Mouse (Mus musculus) left cerebral cortex, adult 2 months (tissue): ENCODE data around the gene Vstm2l. TPM values are rescaled to one million over a fixed set of nuclear protein-coding genes. Genes with fewer than 3 reads are reported as not detected.

Experiments
- DNase-seq, 2 experiments: peaks; one replicate each; pipeline ENCODE4 v3.0.0; 2021 to 2022; ENCODE audit warnings: low spot score in 2 of 2, mixed read lengths in 1 of 2; ENCODE audit errors: extremely low spot score in 1 of 2
- H3K27ac ChIP-seq: fragments of 200-600 bp; 2 replicates; pipeline ENCODE4 v1.8.1; 2022
- H3K4me3 ChIP-seq: fragments of 200-600 bp; 2 replicates; pipeline ENCODE4 v1.8.1; 2022
- CTCF ChIP-seq: fragments of 200-600 bp; IDR thresholded peaks from 2 replicates; pipeline ENCODE4 v1.8.1; 2022; ENCODE audit warnings: antibody characterized with exemption, mild to moderate bottlenecking, moderate library complexity
- intact Hi-C: fragments of 180-260 bp; cut with DNase I; formaldehyde crosslinking; loops from one replicate; pipeline ENCODE4 v1.15.1; 2025
- long read RNA-seq, 2 experiments: library from polyadenylated mRNA; stranded (forward); transcript quantifications; one replicate each; pipeline ENCODE4 v2.0.0; 2021; ENCODE audit warnings: borderline mapping rate in 2 of 2
- total RNA-seq, 2 experiments: library from RNA; stranded (reverse); gene quantifications; 2 replicates each; pipeline ENCODE4 v1.2.3; 2021

The Vstm2l gene
- 100 to 1,000 TPM; 159 to 170 TPM for total RNA-seq
- long read RNA-seq, experiment 1, transcript Vstm2l-201 (4 exons, 1,363 nt), result major isoform, 128 of 136 reads
- long read RNA-seq, experiment 1, partial matches to known transcripts, result 4 of 136 reads
- long read RNA-seq, experiment 1, other reads (novel, unspliced or antisense), result 4 of 136 reads
- long read RNA-seq, experiment 2, transcript Vstm2l-201 (4 exons, 1,363 nt), result major isoform, 97 of 106 reads
- long read RNA-seq, experiment 2, partial matches to known transcripts, result 2 of 106 reads
- long read RNA-seq, experiment 2, other reads (novel, unspliced or antisense), result 7 of 106 reads

- peak; percentile 74 to 79 for DNase-seq
- Histone ChIP-seq H3K27ac (peak within 1 kb of the TSS; percentile 72), H3K4me3 (peak within 1 kb of the TSS; percentile 55)
- intact Hi-C loops, result loop anchor here (1.0 to 2.0 kb wide), 3 partner anchors 29 to 279 kb away; no protein-coding TSS in a partner anchor
- no peak for TF ChIP-seq CTCF
Observed at GRCm38 (mm10) chr2:157914105-157914764, at the start of gene Vstm2l. Gene Vstm2l (plus strand): TSS chr2:157914653.

- intact Hi-C loops, result no loop called here
- DNase-seq, result no peak
- TF ChIP-seq CTCF, result no peak
- Histone ChIP-seq H3K27ac (no peak overlapping the region), H3K4me3 (no peak overlapping the region)
Observed at GRCm38 (mm10) chr2:157867126-157867525, 47.3 kb upstream of the Vstm2l start.

GRCm38 (mm10) chr2:157870247-157870646 lies 44.2 kb upstream of the Vstm2l start:
- TF ChIP-seq CTCF, result no peak
- Histone ChIP-seq H3K27ac (no peak overlapping the region), H3K4me3 (no peak overlapping the region)
- intact Hi-C loops, result no loop called here
- no peak for DNase-seq

- intact Hi-C loops, result no loop called here
Observed at GRCm38 (mm10) chr2:157873223-157873622, 41.2 kb upstream of the Vstm2l start.

GRCm38 (mm10) chr2:157873691-157874090 lies 40.8 kb upstream of the Vstm2l start:
- Histone ChIP-seq H3K27ac (peak overlapping the region; percentile 28; the same call in 1 of the 2 replicates), H3K4me3 (no peak overlapping the region)
- intact Hi-C loops, result no loop called here
- DNase-seq, result no peak
- no peak for TF ChIP-seq CTCF

More at GRCm38 (mm10) chr2:157873223-157873622, 41.2 kb upstream of the Vstm2l start:
- no peak for TF ChIP-seq CTCF
- peak in 1 of 2 experiments; percentile 27 for DNase-seq
- H3K4me3 ChIP-seq, result no peak overlapping the region
- H3K27ac ChIP-seq, result peak overlapping the region; percentile 28; the same call in 1 of the 2 replicates

- Histone ChIP-seq H3K4me3 (no peak overlapping the region), H3K27ac (no peak overlapping the region; the same call in 1 of the 2 replicates)
- peak in 1 of 2 experiments; percentile 24 for DNase-seq
- TF ChIP-seq CTCF, result no peak
- intact Hi-C loops, result loop anchor here (5.0 kb wide), 2 partner anchors 68 to 128 kb away; no protein-coding TSS in a partner anchor
Observed at GRCm38 (mm10) chr2:157875111-157875510, 39.3 kb upstream of the Vstm2l start.

- Histone ChIP-seq H3K4me3 (no peak overlapping the region), H3K27ac (no peak overlapping the region)
Observed at GRCm38 (mm10) chr2:157877394-157877793, 37.1 kb upstream of the Vstm2l start.

GRCm38 (mm10) chr2:157877967-157878366 lies 36.5 kb upstream of the Vstm2l start:
- no peak for DNase-seq
- H3K27ac ChIP-seq, result no peak overlapping the region
- H3K4me3 ChIP-seq, result no peak overlapping the region
- no peak for TF ChIP-seq CTCF
- intact Hi-C loops, result loop anchor here (5.0 kb wide), 2 partner anchors 71 to 131 kb away; no protein-coding TSS in a partner anchor

More at GRCm38 (mm10) chr2:157877394-157877793, 37.1 kb upstream of the Vstm2l start:
- intact Hi-C loops, result loop anchor here (5.0 kb wide), 2 partner anchors 70 to 130 kb away; no protein-coding TSS in a partner anchor
- no peak for TF ChIP-seq CTCF
- no peak for DNase-seq

GRCm38 (mm10) chr2:157881939-157882338 lies 32.5 kb upstream of the Vstm2l start:
- H3K27ac ChIP-seq, result no peak overlapping the region
- intact Hi-C loops, result no loop called here
- no peak for TF ChIP-seq CTCF

GRCm38 (mm10) chr2:157887275-157888025 lies 27.0 kb upstream of the Vstm2l start:
- H3K27ac ChIP-seq, result no peak overlapping the region

More at GRCm38 (mm10) chr2:157881939-157882338, 32.5 kb upstream of the Vstm2l start:
- H3K4me3 ChIP-seq, result no peak overlapping the region
- no peak for DNase-seq

GRCm38 (mm10) chr2:157891166-157891565 lies 23.3 kb upstream of the Vstm2l start:
- no peak for DNase-seq
- Histone ChIP-seq H3K27ac (no peak overlapping the region), H3K4me3 (no peak overlapping the region)
- TF ChIP-seq CTCF, result no peak
- intact Hi-C loops, result no loop called here

More at GRCm38 (mm10) chr2:157887275-157888025, 27.0 kb upstream of the Vstm2l start:
- DNase-seq, result no peak
- intact Hi-C loops, result no loop called here
- no peak for TF ChIP-seq CTCF
- H3K4me3 ChIP-seq, result no peak overlapping the region
